Mouse (Mus musculus) liver, adult 2 months (tissue): ENCODE data around the gene Csnk1d.

ENCODE experiments used
- CTCF ChIP-seq: fragments of 200-500 bp; IDR thresholded peaks from 2 replicates; pipeline ENCODE4 v1.5.1; 2011; ENCODE audit warnings: low read depth, low read length, control low read depth
- POLR2A ChIP-seq: fragments of 200-500 bp; IDR thresholded peaks from 2 replicates; pipeline ENCODE4 v1.6.1; 2011; ENCODE audit warnings: low read length, control low read depth; ENCODE audit not compliant: insufficient read depth; ENCODE audit errors: extremely low read depth

DNA sequence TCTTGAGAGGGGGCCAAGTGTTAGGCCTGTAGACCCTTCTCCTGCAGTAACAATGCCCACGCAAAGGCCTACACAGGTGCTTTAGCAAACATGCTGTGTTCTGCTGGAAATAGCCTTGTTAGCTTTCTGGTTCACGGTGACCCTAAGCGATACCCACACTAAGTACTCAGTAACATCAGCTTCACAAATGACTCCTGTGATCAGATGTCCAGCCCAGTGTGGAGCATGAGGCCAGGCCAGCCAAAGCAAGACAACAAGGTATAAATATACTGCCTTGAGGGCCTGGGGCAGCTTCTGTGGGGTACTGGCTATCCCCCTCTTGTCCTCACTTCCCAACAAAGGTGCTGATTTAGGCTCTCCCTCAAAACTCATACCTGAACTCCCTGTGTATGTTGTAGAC is 1.9 kb upstream of the Csnk1d start:
- TF ChIP-seq POLR2A (no peak), CTCF (no peak)
